Mouse (Mus musculus) CH12.LX (cell line): ENCODE measurements around the gene Ensa. TPM values are rescaled to one million over a fixed set of nuclear protein-coding genes. Genes with fewer than 3 reads are reported as not detected.

Experiments used
- DNase-seq: peaks from one replicate; pipeline ENCODE4 v3.0.0-alpha.2; 2013; ENCODE audit errors: extremely low read depth
- H3K27ac ChIP-seq: 2 replicates; pipeline ENCODE4 v1.5.1; 2012; ENCODE audit warnings: low read depth, mild to moderate bottlenecking, control low read depth, moderate library complexity; ENCODE audit not compliant: insufficient read depth
- H3K27me3 ChIP-seq: replicated peaks from 2 replicates; pipeline ENCODE3; 2012; ENCODE audit warnings: inconsistent platforms
- H3K36me3 ChIP-seq, 2 experiments: replicated peaks in 1 of 2; 2 replicates each; pipeline versions ENCODE3 to v1.6.1; 2012; ENCODE audit warnings: inconsistent platforms in 1 of 2, low read length in 1 of 2, mild to moderate bottlenecking in 1 of 2, mixed read lengths in 1 of 2, moderate library complexity in 1 of 2; ENCODE audit not compliant: control insufficient read depth in 1 of 2, insufficient read depth in 1 of 2
- H3K4me1 ChIP-seq, 2 experiments: 2 replicates each; pipeline ENCODE4 v1.6.1; 2012; ENCODE audit warnings: inconsistent platforms in 1 of 2, moderate library complexity in 1 of 2; ENCODE audit not compliant: insufficient read depth in 2 of 2, control insufficient read depth in 1 of 2
- H3K4me2 ChIP-seq: 2 replicates; pipeline ENCODE4 v1.6.1; 2012; ENCODE audit warnings: low read depth, mild to moderate bottlenecking, control low read depth; ENCODE audit not compliant: poor library complexity, insufficient read depth, severe bottlenecking
- H3K4me3 ChIP-seq, 3 experiments: fragments of 150-350 bp in 1 of 3; sonication (generic) in 1 of 3; replicated peaks in 1 of 3; 2 replicates each; pipeline versions ENCODE3 to v1.5.1; 2011 to 2012; ENCODE audit warnings: low read depth in 2 of 3, low read length in 2 of 3, mild to moderate bottlenecking in 2 of 3, moderate library complexity in 2 of 3, control low read depth in 1 of 3, improper control_type of control experiment in 1 of 3, inconsistent platforms in 1 of 3, mixed read lengths in 1 of 3; ENCODE audit not compliant: poor library complexity in 1 of 3
- H3K79me2 ChIP-seq: replicated peaks from 2 replicates; pipeline ENCODE4 v1.6.1; 2012; ENCODE audit warnings: mild to moderate bottlenecking, moderate library complexity; ENCODE audit not compliant: control insufficient read depth, poor library complexity, insufficient read depth, severe bottlenecking; ENCODE audit errors: extremely low read depth
- H3K9ac ChIP-seq: 2 replicates; pipeline ENCODE4 v1.6.1; 2012; ENCODE audit warnings: low read depth, mild to moderate bottlenecking, control low read depth, moderate library complexity; ENCODE audit not compliant: insufficient read depth
- H3K9me3 ChIP-seq: replicated peaks from 2 replicates; pipeline ENCODE3; 2012; ENCODE audit warnings: low read length, inconsistent platforms, mixed read lengths
- BHLHE40 ChIP-seq: IDR thresholded peaks from 2 replicates; pipeline ENCODE4 v1.6.1; 2011; ENCODE audit warnings: mild to moderate bottlenecking, low read depth, low read length, improper control_type of control experiment
- CHD1 ChIP-seq: IDR thresholded peaks from 2 replicates; pipeline ENCODE4 v1.6.1; 2012; ENCODE audit warnings: low read depth, low read length, improper control_type of control experiment, inconsistent platforms
- CHD2 ChIP-seq: IDR thresholded peaks from 2 replicates; pipeline ENCODE4 v1.6.1; 2011; ENCODE audit warnings: low read length, improper control_type of control experiment
- CTCF ChIP-seq, 2 experiments: IDR thresholded peaks in 1 of 2; conservative IDR thresholded peaks in 1 of 2; 2 replicates each; pipeline ENCODE4 v1.5.1; 2011 to 2012; ENCODE audit warnings: low read depth in 2 of 2, low read length in 2 of 2, improper control_type of control experiment in 1 of 2, inconsistent platforms in 1 of 2, mild to moderate bottlenecking in 1 of 2, moderate library complexity in 1 of 2
- E2F4 ChIP-seq: IDR thresholded peaks from 2 replicates; pipeline ENCODE4 v1.6.1; 2011; ENCODE audit warnings: low read depth, low read length, improper control_type of control experiment; ENCODE audit not compliant: insufficient replicate concordance
- ELF1 ChIP-seq: IDR thresholded peaks from 2 replicates; pipeline ENCODE4 v1.6.1; 2014; ENCODE audit warnings: low read depth, mild to moderate bottlenecking, inconsistent platforms, low read length, improper control_type of control experiment
- EP300 ChIP-seq: IDR thresholded peaks from 2 replicates; pipeline ENCODE4 v1.6.1; 2011; ENCODE audit warnings: low read length, improper control_type of control experiment
- ETS1 ChIP-seq: conservative IDR thresholded peaks from 2 replicates; pipeline ENCODE4 v1.6.1; 2012; ENCODE audit warnings: low read depth, mild to moderate bottlenecking, inconsistent platforms, low read length, improper control_type of control experiment, moderate library complexity
- HCFC1 ChIP-seq: IDR thresholded peaks from 2 replicates; pipeline ENCODE4 v1.6.1; 2012; ENCODE audit warnings: low read depth, mild to moderate bottlenecking, inconsistent platforms, low read length, improper control_type of control experiment
- IRF4 ChIP-seq: IDR thresholded peaks from 2 replicates; pipeline ENCODE4 v1.6.1; 2014; ENCODE audit warnings: low read depth, mild to moderate bottlenecking, inconsistent platforms, low read length, improper control_type of control experiment
- JUN ChIP-seq: IDR thresholded peaks from 2 replicates; pipeline ENCODE4 v1.6.1; 2011; ENCODE audit warnings: low read depth, mild to moderate bottlenecking, low read length, improper control_type of control experiment, moderate library complexity; ENCODE audit not compliant: insufficient read depth
- JUND ChIP-seq: conservative IDR thresholded peaks from 2 replicates; pipeline ENCODE4 v1.6.1; 2011; ENCODE audit warnings: low read depth, low read length, improper control_type of control experiment
- KAT2A ChIP-seq: IDR thresholded peaks from 2 replicates; pipeline ENCODE4 v1.6.1; 2012; ENCODE audit warnings: low read length, improper control_type of control experiment, inconsistent platforms; ENCODE audit not compliant: insufficient replicate concordance
- MAFK ChIP-seq: IDR thresholded peaks from 2 replicates; pipeline ENCODE4 v1.6.1; 2011; ENCODE audit warnings: low read length, improper control_type of control experiment; ENCODE audit not compliant: insufficient replicate concordance
- MAX ChIP-seq: IDR thresholded peaks from 2 replicates; pipeline ENCODE4 v1.6.1; 2011; ENCODE audit warnings: low read length, improper control_type of control experiment
- MAZ ChIP-seq: IDR thresholded peaks from 2 replicates; pipeline ENCODE4 v1.6.1; 2012; ENCODE audit warnings: low read depth, mild to moderate bottlenecking, inconsistent platforms, low read length, improper control_type of control experiment, moderate library complexity
- MEF2A ChIP-seq: IDR thresholded peaks from 2 replicates; pipeline ENCODE4 v1.6.1; 2014; ENCODE audit warnings: low read depth, mild to moderate bottlenecking, inconsistent platforms, low read length, improper control_type of control experiment, borderline replicate concordance
- MXI1 ChIP-seq: IDR thresholded peaks from 2 replicates; pipeline ENCODE4 v1.6.1; 2011; ENCODE audit warnings: mild to moderate bottlenecking, low read depth, low read length, improper control_type of control experiment
- MYC ChIP-seq: IDR thresholded peaks from 2 replicates; pipeline ENCODE4 v1.6.1; 2011; ENCODE audit warnings: low read depth, mild to moderate bottlenecking, improper control_type of control experiment, low read length
- NELFE ChIP-seq: IDR thresholded peaks from 2 replicates; pipeline ENCODE4 v1.6.1; 2011; ENCODE audit warnings: low read depth, low read length, improper control_type of control experiment
- NRF1 ChIP-seq: IDR thresholded peaks from 2 replicates; pipeline ENCODE4 v1.6.1; 2014; ENCODE audit warnings: low read depth, mild to moderate bottlenecking, inconsistent platforms, low read length, improper control_type of control experiment, moderate library complexity
- PAX5 ChIP-seq: IDR thresholded peaks from 2 replicates; pipeline ENCODE4 v1.6.1; 2012; ENCODE audit warnings: low read length, inconsistent platforms, mixed read lengths
- POLR2AphosphoS2 ChIP-seq: IDR thresholded peaks from 2 replicates; pipeline ENCODE4 v1.6.1; 2011; ENCODE audit warnings: low read depth, low read length, improper control_type of control experiment
- RAD21 ChIP-seq: IDR thresholded peaks from 2 replicates; pipeline ENCODE4 v1.6.1; 2011; ENCODE audit warnings: low read depth, mild to moderate bottlenecking, low read length, improper control_type of control experiment, moderate library complexity
- RCOR1 ChIP-seq: conservative IDR thresholded peaks from 2 replicates; pipeline ENCODE4 v1.6.1; 2012; ENCODE audit warnings: low read depth, mild to moderate bottlenecking, inconsistent platforms, low read length, improper control_type of control experiment
- SIN3A ChIP-seq: IDR thresholded peaks from 2 replicates; pipeline ENCODE4 v1.6.1; 2012; ENCODE audit warnings: low read length, improper control_type of control experiment, inconsistent platforms
- SMC3 ChIP-seq: IDR thresholded peaks from 2 replicates; pipeline ENCODE4 v1.6.1; 2011; ENCODE audit warnings: low read depth, low read length, improper control_type of control experiment
- TBP ChIP-seq: conservative IDR thresholded peaks from 2 replicates; pipeline ENCODE4 v1.6.1; 2011; ENCODE audit warnings: low read depth, low read length, improper control_type of control experiment
- TCF12 ChIP-seq: IDR thresholded peaks from 2 replicates; pipeline ENCODE4 v1.6.1; 2014; ENCODE audit warnings: low read depth, mild to moderate bottlenecking, inconsistent platforms, low read length, improper control_type of control experiment
- UBTF ChIP-seq: IDR thresholded peaks from 2 replicates; pipeline ENCODE4 v1.6.1; 2012; ENCODE audit warnings: low read depth, mild to moderate bottlenecking, inconsistent platforms, low read length, improper control_type of control experiment, moderate library complexity
- USF1 ChIP-seq: IDR thresholded peaks from 2 replicates; pipeline ENCODE4 v1.6.1; 2014; ENCODE audit warnings: low read depth, mild to moderate bottlenecking, inconsistent platforms, low read length, improper control_type of control experiment
- USF2 ChIP-seq: conservative IDR thresholded peaks from 2 replicates; pipeline ENCODE4 v1.6.1; 2011; ENCODE audit warnings: low read depth, low read length, improper control_type of control experiment
- ZC3H11A ChIP-seq: IDR thresholded peaks from 2 replicates; pipeline ENCODE4 v1.6.1; 2012; ENCODE audit warnings: low read depth, mild to moderate bottlenecking, inconsistent platforms, low read length, improper control_type of control experiment
- ZKSCAN1 ChIP-seq: IDR thresholded peaks from 2 replicates; pipeline ENCODE4 v1.6.1; 2012; ENCODE audit warnings: low read depth, inconsistent platforms, low read length, improper control_type of control experiment, borderline replicate concordance
- ZMIZ1 ChIP-seq: IDR thresholded peaks from 2 replicates; pipeline ENCODE4 v1.6.1; 2012; ENCODE audit warnings: low read depth, mild to moderate bottlenecking, inconsistent platforms, low read length, improper control_type of control experiment
- ZNF384 ChIP-seq: IDR thresholded peaks from 2 replicates; pipeline ENCODE4 v1.6.1; 2012; ENCODE audit warnings: low read depth, low read length, improper control_type of control experiment, inconsistent platforms
- dilution Hi-C: fragments of 300-500 bp; cut with MboI; formaldehyde crosslinking; loops from 2 replicates; pipeline ENCODE4 v1.14.3; 2020; ENCODE audit warnings: low sequenced_read_pairs; ENCODE audit not compliant: extremely low pct_unique_long_range_greater_than_20kb, extremely low pct_ligation_motif_present
- in situ Hi-C: fragments of 300-500 bp; cut with MboI; formaldehyde crosslinking; loops from 3 replicates; pipeline ENCODE4 v1.14.3; 2019; ENCODE audit warnings: low sequenced_read_pairs, low pct_ligation_motif_present, low pct_unique_long_range_greater_than_20kb, mixed read lengths
- polyA plus RNA-seq: library from polyadenylated mRNA; unstranded; fragments of >175 nt; gene quantifications from 2 replicates; pipeline ENCODE4 v1.2.1, GENCODE M21; 2012; ENCODE audit warnings: low read depth; ENCODE audit not compliant: insufficient read length
- total RNA-seq, 2 experiments: library from RNA; depleted of rRNA; stranded (reverse); fragments of 300-350 nt in 1 of 2; fragments of >200 nt in 1 of 2; gene quantifications; 2 replicates each; pipeline ENCODE4 v1.2.3; 2012 to 2014

The Ensa gene
- total and polyA plus RNA-seq, 3 experiments, result 51.5 to 58.4 (median 57.8) TPM

DNA sequence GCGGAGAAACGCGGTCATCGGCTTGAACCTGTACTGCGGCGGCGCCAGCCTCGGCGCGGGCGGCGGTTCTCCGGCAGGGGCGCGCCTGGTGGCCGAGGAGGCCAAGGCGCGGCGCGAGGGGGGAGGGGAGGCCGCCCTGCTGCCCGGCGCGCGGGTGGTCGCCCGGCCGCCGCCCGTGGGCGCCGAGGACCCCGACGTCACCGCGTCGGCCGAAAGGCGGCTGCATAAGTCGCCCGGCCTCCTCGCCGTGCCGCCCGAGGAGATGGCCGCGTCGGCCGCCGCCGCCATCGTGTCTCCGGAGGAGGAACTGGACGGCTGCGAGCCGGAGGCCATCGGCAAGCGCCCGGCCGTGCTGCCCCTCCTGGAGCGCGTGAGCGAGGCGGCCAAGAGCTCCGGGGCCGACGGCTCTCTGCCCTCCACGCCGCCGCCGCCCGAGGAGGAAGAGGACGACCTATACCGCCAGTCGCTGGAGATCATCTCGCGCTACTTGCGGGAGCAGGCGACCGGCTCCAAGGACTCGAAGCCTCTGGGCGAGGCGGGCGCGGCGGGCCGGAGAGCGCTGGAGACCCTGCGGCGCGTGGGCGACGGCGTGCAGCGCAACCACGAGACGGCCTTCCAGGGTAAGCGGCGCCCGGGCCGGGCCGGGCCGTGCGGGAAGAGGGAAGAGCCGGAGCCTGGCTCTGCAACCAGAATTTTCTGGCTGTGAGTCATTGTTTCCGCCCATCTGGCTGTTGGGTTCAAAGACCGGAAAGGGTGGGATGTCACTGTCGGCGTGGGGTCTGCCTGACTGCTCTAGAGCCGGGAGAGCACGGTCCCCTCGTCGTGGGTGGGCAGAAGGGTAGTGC is 34.3 kb downstream of the Ensa start (continued):
- TF ChIP-seq KAT2A, result no peak
- no peak for TF ChIP-seq POLR2AphosphoS2
- no peak; the same call in 1 of the 2 replicates for TF ChIP-seq JUND
- TF ChIP-seq MAFK, result no peak
- no peak for TF ChIP-seq E2F4
- TF ChIP-seq MEF2A, result no peak

DNA sequence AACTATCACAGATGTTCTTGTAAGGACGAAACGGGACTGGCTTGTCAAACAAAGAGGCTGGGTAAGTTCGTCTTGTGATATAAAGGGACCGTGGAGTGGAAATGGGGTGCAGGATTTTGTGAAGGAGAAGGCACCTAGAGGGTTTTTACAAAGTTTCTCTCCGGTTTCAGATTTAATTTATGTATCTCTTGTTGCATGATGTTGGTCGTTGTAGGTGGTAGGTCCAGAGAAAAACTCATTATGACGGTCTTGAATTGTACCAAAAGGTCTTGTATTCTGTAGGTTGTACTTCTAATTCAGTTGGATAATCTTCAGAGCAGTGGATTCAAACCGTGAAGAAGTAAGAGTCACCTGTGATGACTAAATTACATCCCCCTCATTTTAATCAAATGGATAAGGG is 35.2 kb downstream of the Ensa start:
- dilution Hi-C loops, result no loop called here
- in situ Hi-C loops, result loop anchor here (10.0 kb wide), 1 partner anchor 565 kb away; the partner anchor contains the start of genes Hist2h2ac and Hist2h2be
- DNase-seq, result no peak
- Histone ChIP-seq H3K4me3 (peak overlapping the region; percentile 91 to 98 (median 91)), H3K27ac (peak overlapping the region; percentile 84), H3K36me3 (peaks cover 34 to 50% of the 10 kb centered on the region in 2 experiments), H3K4me2 (peak overlapping the region; percentile 93), H3K9ac (peak overlapping the region; percentile 97), H3K4me1 (peaks cover 11 to 53% of the 10 kb centered on the region in 2 experiments), H3K9me3 (no peaks in the 10 kb centered on the region), H3K79me2 (peaks cover 59% of the 10 kb centered on the region), H3K27me3 (no peaks in the 10 kb centered on the region)
- TF ChIP-seq JUND, result no peak
- no peak for TF ChIP-seq ZKSCAN1
- TF ChIP-seq UBTF, result peak; percentile 7; the same call in 1 of the 2 replicates
- no peak for TF ChIP-seq JUN
- no peak for TF ChIP-seq ZNF384
- no peak for TF ChIP-seq TCF12
- TF ChIP-seq BHLHE40, result no peak
- TF ChIP-seq HCFC1, result no peak; the same call in 1 of the 2 replicates
- peak; percentile 77; the same call in 1 of the 2 replicates for TF ChIP-seq CHD1
- TF ChIP-seq POLR2AphosphoS2, result no peak
- TF ChIP-seq MXI1, result no peak
- no peak for TF ChIP-seq ELF1
- no peak for TF ChIP-seq IRF4
- TF ChIP-seq PAX5, result no peak
- no peak for TF ChIP-seq USF2
- TF ChIP-seq RAD21, result no peak
- TF ChIP-seq CTCF (conservative IDR thresholded peaks at IDR 0.05 in 1 of 2, IDR thresholded peaks at IDR 0.05 in 1 of 2; ENCODE audit: low read depth in 2 of 2, low read length in 2 of 2), result no peak
- no peak for TF ChIP-seq MAX
- no peak for TF ChIP-seq EP300
- no peak for TF ChIP-seq MEF2A
- no peak for TF ChIP-seq SMC3
- no peak for TF ChIP-seq USF1
- TF ChIP-seq ETS1, result no peak
- no peak for TF ChIP-seq MYC
- TF ChIP-seq RCOR1, result no peak
- no peak for TF ChIP-seq NELFE
- TF ChIP-seq NRF1, result no peak
- TF ChIP-seq TBP, result no peak
- TF ChIP-seq SIN3A, result peak; percentile 15; the same call in 1 of the 2 replicates
- TF ChIP-seq ZC3H11A, result no peak
- no peak for TF ChIP-seq KAT2A
- peak; percentile 66; the same call in 1 of the 2 replicates for TF ChIP-seq ZMIZ1
- TF ChIP-seq MAZ, result no peak
- TF ChIP-seq CHD2, result no peak
